Mouse (Mus musculus) bone marrow macrophage, adult 2 months (primary cell): ENCODE results near the gene Csf2. TPM values are rescaled to one million over a fixed set of nuclear protein-coding genes. Genes with fewer than 3 reads are reported as not detected.

Experiments
- H3K27ac ChIP-seq: 2 replicates; pipeline ENCODE4 v1.5.1; 2012; ENCODE audit warnings: low read depth, low read length; ENCODE audit not compliant: insufficient read depth
- H3K4me1 ChIP-seq: 2 replicates; pipeline ENCODE4 v1.6.1; 2012; ENCODE audit warnings: low read length; ENCODE audit not compliant: control insufficient read depth, insufficient read depth
- H3K4me3 ChIP-seq: 2 replicates; pipeline ENCODE4 v1.5.1; 2012; ENCODE audit warnings: mild to moderate bottlenecking, low read length, moderate library complexity; ENCODE audit not compliant: insufficient read depth
- CTCF ChIP-seq: IDR thresholded peaks from 2 replicates; pipeline ENCODE4 v1.5.1; 2012; ENCODE audit warnings: low read depth, mild to moderate bottlenecking, low read length, moderate library complexity
- POLR2A ChIP-seq: IDR thresholded peaks from 2 replicates; pipeline ENCODE4 v1.6.1; 2012; ENCODE audit warnings: mild to moderate bottlenecking, low read depth, low read length, borderline replicate concordance
- polyA plus RNA-seq: library from polyadenylated mRNA; stranded (reverse); fragments of >200 nt; gene quantifications from 2 replicates; pipeline ENCODE4 v1.2.4, GENCODE M21; 2012; ENCODE audit not compliant: missing spikeins, insufficient read depth, insufficient read length

The Csf2 gene
- polyA plus RNA-seq, 1 experiment = not detected

- Histone ChIP-seq H3K4me3 (no peak overlapping the region), H3K27ac (no peak overlapping the region), H3K4me1 (no peaks in the 10 kb centered on the region)
- no peak for TF ChIP-seq POLR2A
- no peak for TF ChIP-seq CTCF
These were observed 5.0 kb downstream of the Csf2 start for GRCm38 (mm10) chr11:54244465-54244864.

DNA sequence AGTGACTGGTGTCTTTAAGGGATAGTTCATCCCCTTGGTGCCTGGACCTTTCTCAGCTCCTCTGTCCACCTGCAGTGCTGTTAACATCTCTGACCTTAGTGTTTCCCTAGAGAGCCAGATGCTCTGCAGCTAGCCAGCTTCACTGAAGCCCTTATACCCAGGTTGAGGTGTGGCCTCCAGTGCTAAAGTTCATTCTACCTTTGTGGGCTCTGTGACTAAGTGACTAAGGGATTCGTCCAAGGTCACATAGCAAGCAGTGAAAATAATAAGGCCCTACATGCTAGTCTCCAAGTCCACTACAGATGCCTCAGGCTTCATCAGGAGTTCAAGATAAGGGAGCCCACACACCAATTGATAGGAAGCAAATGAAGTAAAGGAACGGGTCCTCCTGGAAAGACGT lies 7.0 kb downstream of the Csf2 start:
- H3K27ac ChIP-seq = no peak overlapping the region
- TF ChIP-seq CTCF (no peak), POLR2A (no peak)
- H3K4me3 ChIP-seq = no peak overlapping the region
- H3K4me1 ChIP-seq = peaks cover 6% of the 10 kb centered on the region

- peaks cover 16% of the 10 kb centered on the region for H3K4me1 ChIP-seq
- TF ChIP-seq CTCF (no peak), POLR2A (no peak)
- no peak overlapping the region for H3K27ac ChIP-seq
- no peak overlapping the region for H3K4me3 ChIP-seq
These were observed 12.5 kb downstream of the Csf2 start for GRCm38 (mm10) chr11:54236939-54237338.

DNA sequence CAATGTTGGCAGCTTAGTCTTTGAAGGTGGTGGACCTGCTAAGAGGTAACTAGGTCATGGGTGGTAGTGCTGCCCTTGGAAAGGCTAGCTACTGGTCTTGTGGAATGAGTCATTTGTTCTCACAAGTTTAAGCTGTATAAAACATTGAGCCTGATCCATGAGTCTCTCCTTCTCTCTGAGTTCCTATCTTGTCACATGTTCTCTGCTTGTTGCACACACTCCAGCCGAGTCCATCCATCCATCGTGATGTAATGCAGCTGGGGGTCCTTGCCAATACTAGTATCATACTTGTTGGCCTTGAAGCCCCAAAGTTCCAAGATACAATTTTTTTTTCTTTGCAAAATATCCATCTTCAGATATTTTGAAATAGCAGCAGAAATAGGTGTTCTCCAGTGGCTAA lies 22.0 kb downstream of the Csf2 start:
- H3K4me1 ChIP-seq = peaks cover 8% of the 10 kb centered on the region; the same call in 1 of the 2 replicates

DNA sequence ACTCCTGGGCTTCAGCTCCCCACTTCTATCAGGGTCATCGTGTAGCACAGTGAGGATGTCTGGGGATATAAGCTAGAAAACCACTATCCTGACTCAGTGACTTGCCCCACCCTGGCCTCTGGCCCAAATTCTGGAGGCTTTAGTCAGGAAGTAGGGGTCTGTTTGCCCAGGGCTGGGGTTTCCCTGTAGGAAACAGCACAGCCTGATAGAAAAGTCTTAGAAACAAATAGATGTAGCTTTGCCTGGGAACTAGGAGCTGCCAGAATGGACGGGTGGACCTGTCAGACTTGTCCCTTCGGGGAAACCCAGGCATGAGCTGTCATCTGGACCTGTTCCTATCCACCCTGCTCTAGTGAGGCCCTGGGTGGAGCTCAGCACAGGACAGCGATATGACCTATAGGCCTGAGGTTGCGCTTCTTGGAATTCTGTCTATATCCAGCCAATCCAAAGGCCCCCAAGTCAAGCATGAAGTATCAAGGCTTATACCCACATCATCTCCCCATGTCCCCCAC lies 24.9 kb downstream of the Csf2 start:
- peaks cover 8% of the 10 kb centered on the region; the same call in 1 of the 2 replicates for H3K4me1 ChIP-seq
- no peak overlapping the region for H3K4me3 ChIP-seq

More for the DNA sequence above, 22.0 kb downstream of the Csf2 start:
- Histone ChIP-seq H3K27ac (no peak overlapping the region), H3K4me3 (no peak overlapping the region)
- no peak for TF ChIP-seq CTCF

DNA sequence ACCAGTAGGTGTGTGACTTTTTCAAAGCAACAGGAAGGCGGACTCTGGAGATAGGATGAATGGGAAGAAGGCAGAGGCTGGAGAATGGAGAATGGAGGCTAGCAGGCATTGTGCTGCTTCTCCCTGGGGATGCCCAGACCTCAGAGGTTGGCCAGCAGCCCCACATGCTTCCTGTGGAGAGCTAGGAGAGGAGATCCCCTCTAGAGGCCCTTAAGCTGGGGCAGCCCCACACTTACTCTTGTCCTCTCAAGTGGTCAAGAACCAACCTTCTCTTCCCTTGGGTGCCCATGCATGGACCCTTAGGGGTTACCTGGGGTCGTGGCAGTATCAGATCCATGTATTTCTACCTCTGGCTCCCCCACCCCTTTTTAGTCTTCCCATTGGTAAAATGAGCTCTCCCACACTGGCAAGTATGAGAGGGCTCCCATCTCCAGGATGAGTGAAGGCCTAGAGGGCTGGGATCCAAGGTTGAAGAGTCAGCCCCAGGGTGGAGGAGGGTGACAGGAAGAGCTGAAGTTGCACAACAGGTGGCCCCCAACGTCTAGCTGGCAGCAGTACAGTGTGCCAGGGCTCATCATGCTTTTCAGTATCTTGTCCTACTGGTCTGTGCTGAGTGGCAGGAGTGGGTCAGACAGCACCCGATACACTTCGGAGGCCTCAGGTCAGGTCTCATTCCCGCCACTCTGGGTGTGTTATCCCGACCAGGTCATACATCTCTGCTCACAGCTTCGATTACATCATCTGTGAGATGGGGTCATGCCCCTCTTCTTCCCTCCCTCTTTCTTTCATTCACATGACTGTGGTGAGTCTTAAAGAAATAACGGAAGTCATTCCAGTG lies 25.6 kb downstream of the Csf2 start:
- Histone ChIP-seq H3K27ac (no peak overlapping the region), H3K4me3 (no peak overlapping the region), H3K4me1 (peaks cover 8% of the 10 kb centered on the region)
- TF ChIP-seq POLR2A (no peak), CTCF (no peak; the same call in 1 of the 2 replicates)

More for the DNA sequence above, 24.9 kb downstream of the Csf2 start:
- TF ChIP-seq CTCF = no peak
- TF ChIP-seq POLR2A = no peak
- no peak overlapping the region for H3K27ac ChIP-seq

DNA sequence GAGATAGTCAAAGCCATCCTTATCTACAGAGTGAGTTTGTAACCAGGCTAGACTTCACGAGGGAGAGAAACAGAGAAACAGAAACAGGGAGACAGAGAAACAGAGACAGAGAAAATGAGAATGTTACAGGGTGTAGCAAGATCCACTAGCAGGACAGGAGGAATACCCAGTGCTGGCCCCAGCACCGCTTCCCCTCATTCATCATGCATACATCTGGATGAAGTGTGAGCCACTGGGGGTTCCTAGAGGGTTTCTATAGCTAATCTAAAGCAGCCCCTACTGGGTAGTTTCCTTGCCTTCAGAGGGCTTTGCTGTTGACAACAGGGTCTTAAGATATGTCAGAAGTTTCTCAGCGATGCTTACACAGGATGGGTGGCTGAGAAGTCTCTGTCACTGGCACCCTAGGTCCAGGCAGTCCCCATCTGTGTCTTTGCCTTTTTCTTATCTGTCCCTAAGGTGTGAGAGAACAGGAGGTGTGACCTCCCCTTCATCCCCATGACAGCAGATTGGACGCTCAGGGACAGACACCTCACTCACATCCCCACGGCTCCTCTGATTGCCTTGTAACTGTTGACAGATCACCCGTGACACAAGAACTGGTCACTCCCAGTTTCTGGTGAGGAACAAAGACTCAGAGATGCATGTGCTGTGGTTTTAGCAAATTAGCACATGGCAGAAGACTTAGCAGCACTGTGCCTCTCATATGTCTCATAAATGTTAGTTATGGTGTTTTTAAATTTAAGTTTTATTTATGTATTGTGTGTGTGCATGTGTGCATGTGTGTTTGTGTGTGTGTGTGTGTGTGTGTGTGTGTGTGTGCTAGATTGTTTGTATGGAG lies 29.3 kb downstream of the Csf2 start:
- no peak overlapping the region for H3K27ac ChIP-seq
- no peak overlapping the region for H3K4me3 ChIP-seq
- TF ChIP-seq CTCF = no peak
- TF ChIP-seq POLR2A = no peak
- peaks cover 15% of the 10 kb centered on the region for H3K4me1 ChIP-seq

DNA sequence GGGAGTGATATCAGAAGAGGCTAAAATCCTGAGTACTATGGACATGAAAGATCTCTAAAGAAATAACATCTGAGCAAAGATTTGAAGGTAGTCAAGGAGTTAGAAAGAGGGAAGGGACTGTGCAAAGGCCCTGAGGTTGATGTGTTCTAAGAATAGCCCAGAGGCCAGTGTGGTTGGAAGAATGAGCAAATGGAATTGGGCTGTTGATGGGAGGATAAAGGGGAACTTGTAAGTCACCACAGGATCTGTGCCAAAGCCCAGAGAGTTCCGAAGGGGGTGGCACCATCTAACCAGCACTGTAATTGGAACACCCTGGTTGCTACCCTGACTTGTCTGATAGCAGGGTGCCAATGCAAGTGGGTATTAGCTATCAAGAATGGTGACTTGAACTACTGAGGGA lies 30.3 kb downstream of the Csf2 start:
- H3K27ac ChIP-seq = no peak overlapping the region
- no peak for TF ChIP-seq POLR2A
- TF ChIP-seq CTCF = no peak
- peaks cover 16% of the 10 kb centered on the region for H3K4me1 ChIP-seq
- no peak overlapping the region for H3K4me3 ChIP-seq

DNA sequence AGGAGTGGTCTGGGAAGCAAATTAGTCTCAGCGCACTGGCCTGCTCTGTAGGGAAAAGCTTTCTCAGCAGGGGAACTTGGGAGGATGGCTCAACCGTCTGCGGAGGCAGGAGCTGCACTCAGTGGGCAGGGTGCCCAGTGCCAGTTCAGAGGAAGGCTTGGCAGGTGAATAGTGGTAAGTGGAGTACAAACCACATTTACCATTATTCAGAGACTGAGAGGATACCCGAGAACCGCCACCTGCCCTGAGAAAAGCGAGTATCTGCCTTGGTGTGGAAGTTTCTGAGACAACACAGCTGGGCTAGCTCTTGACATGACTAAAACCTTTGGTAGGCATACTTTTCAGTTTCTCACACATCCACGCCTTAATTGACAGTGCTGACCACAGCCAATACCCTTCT lies 32.1 kb downstream of the Csf2 start:
- TF ChIP-seq POLR2A = no peak
- TF ChIP-seq CTCF = no peak
- Histone ChIP-seq H3K4me3 (no peak overlapping the region), H3K4me1 (peaks cover 17% of the 10 kb centered on the region), H3K27ac (no peak overlapping the region)
